Mouse (Mus musculus) gastrocnemius, postnatal 14 days (tissue): Measurements from ENCODE around the gene Mfsd14b. TPM values are rescaled to one million over a fixed set of nuclear protein-coding genes. Genes with fewer than 3 reads are reported as not detected.

ENCODE experiments used
- total RNA-seq, 2 experiments: library from RNA; stranded (reverse); gene quantifications; 2 replicates each; pipeline ENCODE4 v1.2.3; 2021

Mfsd14b gene
- total RNA-seq, 2 experiments from 2014 or later: 10.5 TPM

Other genes with a start within 250 kb of the Mfsd14b start
- gene Cntnap3, start 209.0 kb downstream of the Mfsd14b start, total RNA-seq: not detected
- not detected for gene Spata31, start 195.6 kb downstream of the Mfsd14b start, total RNA-seq
- gene Spata31d1c, start 79.9 kb downstream of the Mfsd14b start, total RNA-seq: not detected
- not detected for gene Prss47, start 60.2 kb downstream of the Mfsd14b start, total RNA-seq
- gene Olfr465-ps1, start 25.1 kb upstream of the Mfsd14b start, total RNA-seq: not detected
- gene Olfr466, start 37.3 kb upstream of the Mfsd14b start, total RNA-seq: not detected
- gene Nlrp4f, start 93.0 kb upstream of the Mfsd14b start, total RNA-seq: not detected
- not detected for gene Gm10775, start 146.6 kb upstream of the Mfsd14b start, total RNA-seq
- 10 to 100 TPM in 1 of 2 experiments, 1 to 10 TPM in 1; 9.2 to 10.3 TPM for gene Zfp369, start 165.8 kb upstream of the Mfsd14b start, total RNA-seq